9 mouse cellular contexts compared by ENCODE assay signal in genomic region chr15:80065414-80065813, GRCm38 (mm10). TPM values are rescaled to one million over a fixed set of nuclear protein-coding genes. Genes with fewer than 3 reads are reported as not detected.
DNase-seq lines count a peak whose midpoint lies in the region; ATAC-seq and TF ChIP-seq lines count a peak whose summit lies in the region.
"Had no signal": no experiment of that assay in that cellular context is flagged by ENCODE, and none has a peak within 500 bp of the region (broad histone marks: within the 10 kb centered on the region; RNA-seq: fewer than 3 reads in every experiment).

No protein-coding gene starts in this region.

- peak; percentile 4; the same call in 1 of the 2 replicates for TF ChIP-seq CTCF in spleen, adult 2 months (IDR thresholded peaks at IDR 0.05; ENCODE audit: extremely low read depth, insufficient read depth, insufficient read length, insufficient replicate concordance)

- 13% methylated on average over 13 of the region's 13 CpGs for WGBS in forebrain, embryonic 10.5 days
- 12% methylated on average over 13 of the region's 13 CpGs for WGBS in forebrain, embryonic 16.5 days
- 51% methylated on average over 13 of the region's 13 CpGs for WGBS in spleen, adult 2 months
- 17% methylated on average over 13 of the region's 13 CpGs for WGBS in limb, embryonic 10.5 days

- no peaks in the 10 kb centered on the region for H3K27me3 ChIP-seq in forebrain, embryonic 10.5 days (ENCODE audit: poor library complexity, severe bottlenecking)
- no peaks in the 10 kb centered on the region for H3K27me3 ChIP-seq in forebrain, embryonic 16.5 days (replicated peaks; ENCODE audit: control insufficient read depth, insufficient read depth, low read length)
- H3K27me3 ChIP-seq in spleen, adult 2 months (ENCODE audit: control insufficient read depth, insufficient read depth, low read length), result no peaks in the 10 kb centered on the region
- no peaks in the 10 kb centered on the region for H3K27me3 ChIP-seq in limb, embryonic 10.5 days (ENCODE audit: low read depth, poor library complexity, severe bottlenecking)

- DNase-seq in forebrain, embryonic 10.5 days (ENCODE audit: extremely low spot score, low spot score), result peak; percentile 46
- no peak for DNase-seq in spleen, adult 2 months (ENCODE audit: low read depth in 1 of 2, low spot score in 2 of 2)
- no peak for DNase-seq in spleen, adult 12 weeks (ENCODE audit: low spot score)
- DNase-seq in limb, embryonic 10.5 days (ENCODE audit: low spot score), result peak; percentile 58
- DNase-seq in testis, postnatal 14 days (ENCODE audit: low spot score), result peak; percentile 70
- DNase-seq in left cerebral cortex, adult 18-20 months (ENCODE audit: low spot score in 2 of 2), result no peak
- DNase-seq in gastrocnemius, postnatal 14 days, result no peak

- TF ChIP-seq POLR2A in spleen, adult 2 months (IDR thresholded peaks at IDR 0.05; ENCODE audit: low read depth, low read length), result no peak

- intact Hi-C loops in gastrocnemius, postnatal 14 days (cut with DNase I; ENCODE audit: low total_unique reads), result no loop called here

- no peaks in the 10 kb centered on the region for H3K9me3 ChIP-seq in forebrain, embryonic 10.5 days
- no peaks in the 10 kb centered on the region for H3K9me3 ChIP-seq in forebrain, embryonic 16.5 days (ENCODE audit: control insufficient read depth, low read length)
- no peaks in the 10 kb centered on the region for H3K9me3 ChIP-seq in limb, embryonic 10.5 days (replicated peaks)

- no peaks in the 10 kb centered on the region for H3K36me3 ChIP-seq in forebrain, embryonic 10.5 days (replicated peaks)
- H3K36me3 ChIP-seq in forebrain, embryonic 16.5 days (ENCODE audit: control insufficient read depth, insufficient read depth), result no peaks in the 10 kb centered on the region
- no peaks in the 10 kb centered on the region for H3K36me3 ChIP-seq in spleen, adult 2 months (ENCODE audit: control insufficient read depth, insufficient read depth, low read length)
- H3K36me3 ChIP-seq in limb, embryonic 10.5 days, result no peaks in the 10 kb centered on the region

- H3K4me3 ChIP-seq in forebrain, embryonic 10.5 days, result no peak overlapping the region
- no peak overlapping the region for H3K4me3 ChIP-seq in forebrain, embryonic 16.5 days (replicated peaks; ENCODE audit: low read length)
- H3K4me3 ChIP-seq in spleen, adult 2 months (ENCODE audit: extremely low read depth, insufficient read depth, insufficient read length), result no peak overlapping the region
- H3K4me3 ChIP-seq in limb, embryonic 10.5 days, result no peak overlapping the region

- peaks cover 35% of the 10 kb centered on the region for H3K4me1 ChIP-seq in forebrain, embryonic 10.5 days
- no peaks in the 10 kb centered on the region for H3K4me1 ChIP-seq in forebrain, embryonic 16.5 days (replicated peaks; ENCODE audit: control insufficient read depth, insufficient read depth, low read length)
- H3K4me1 ChIP-seq in spleen, adult 2 months (ENCODE audit: control insufficient read depth, insufficient read depth, insufficient read length), result no peaks in the 10 kb centered on the region
- peaks cover 22% of the 10 kb centered on the region for H3K4me1 ChIP-seq in limb, embryonic 10.5 days

- no peak overlapping the region for H3K4me2 ChIP-seq in forebrain, embryonic 16.5 days (ENCODE audit: low read length)

- ATAC-seq in forebrain, embryonic 16.5 days, result no peak

- H3K9ac ChIP-seq in forebrain, embryonic 16.5 days (replicated peaks; ENCODE audit: low read depth, low read length), result no peak overlapping the region

- H3K27ac ChIP-seq in forebrain, embryonic 10.5 days, result no peak overlapping the region
- H3K27ac ChIP-seq in forebrain, embryonic 16.5 days (ENCODE audit: low read length), result no peak overlapping the region
- H3K27ac ChIP-seq in spleen, adult 2 months (ENCODE audit: insufficient read depth, low read length), result no peak overlapping the region
- H3K27ac ChIP-seq in limb, embryonic 10.5 days, result no peak overlapping the region

RNA-seq across cellular contexts. Expression of gene Syngr1, which starts 25.7 kb away (rescaled TPM):
- polyA plus RNA-seq in forebrain, embryonic 10.5 days (2016; fragmentation: Nextera tagmentation; extraction: Ambion mirVana), result 10.5 and 11.2 TPM in 2 replicates
- 49.5 and 58.4 TPM in 2 replicates for polyA plus RNA-seq in forebrain, embryonic 16.5 days (2015; fragmentation: Nextera tagmentation; extraction: Ambion mirVana)
- polyA plus RNA-seq in spleen, adult 2 months (2012; rRNA removed), result 9.9 and 13.5 TPM in 2 replicates
- 1.4 and 3.2 TPM in 2 replicates for polyA plus RNA-seq in limb, embryonic 10.5 days (2016; fragmentation: Nextera tagmentation; extraction: Ambion mirVana)
- total RNA-seq in left cerebral cortex, adult 18-20 months (2021), result 100 to 1,000 TPM; 421 to 438 TPM
- 10 to 100 TPM; 16.6 to 20.1 TPM for total RNA-seq in gastrocnemius, postnatal 14 days (2021)
- total RNA-seq: neutrophil, adult 5-6 weeks had no signal

RNA-seq across cellular contexts. Expression of gene Rpl3, which starts 26.3 kb away (rescaled TPM):
- polyA plus RNA-seq in forebrain, embryonic 10.5 days (2016; fragmentation: Nextera tagmentation; extraction: Ambion mirVana), result 1,023 and 1,061 TPM in 2 replicates
- polyA plus RNA-seq in forebrain, embryonic 16.5 days (2015; fragmentation: Nextera tagmentation; extraction: Ambion mirVana), result 605 and 629 TPM in 2 replicates
- 550 and 833 TPM in 2 replicates for polyA plus RNA-seq in spleen, adult 2 months (2012; rRNA removed)
- 1,077 and 1,189 TPM in 2 replicates for polyA plus RNA-seq in limb, embryonic 10.5 days (2016; fragmentation: Nextera tagmentation; extraction: Ambion mirVana)
- 100 to 1,000 TPM; 526 to 554 TPM for total RNA-seq in left cerebral cortex, adult 18-20 months (2021)
- total RNA-seq in gastrocnemius, postnatal 14 days (2021), result 100 to 1,000 TPM; 129 to 167 TPM

RNA-seq across cellular contexts. Expression of gene Pdgfb, which starts 50.6 kb away (rescaled TPM):
- 1.8 TPM in 2 replicates for polyA plus RNA-seq in forebrain, embryonic 10.5 days (2016; fragmentation: Nextera tagmentation; extraction: Ambion mirVana)
- polyA plus RNA-seq in forebrain, embryonic 16.5 days (2015; fragmentation: Nextera tagmentation; extraction: Ambion mirVana), result 3.4 and 3.6 TPM in 2 replicates
- polyA plus RNA-seq in spleen, adult 2 months (2012; rRNA removed), result 14.5 and 17.5 TPM in 2 replicates
- polyA plus RNA-seq in limb, embryonic 10.5 days (2016; fragmentation: Nextera tagmentation; extraction: Ambion mirVana), result 1.5 and 2.0 TPM in 2 replicates
- 10 to 100 TPM; 28.5 to 37.6 TPM for total RNA-seq in left cerebral cortex, adult 18-20 months (2021)
- 10 to 100 TPM; 25.2 to 38.5 TPM for total RNA-seq in gastrocnemius, postnatal 14 days (2021)

Comparison
In these comparisons a context has a peak if more than half of its experiments do, and no peak if none do; other contexts are left out.
1. DNase-seq: peak in forebrain, embryonic 10.5 days (single experiment), limb, embryonic 10.5 days (single experiment) and testis, postnatal 14 days (single experiment); none in spleen, adult 2 months (0 of 2), spleen, adult 12 weeks (single experiment), left cerebral cortex, adult 18-20 months (0 of 2) and gastrocnemius, postnatal 14 days (single experiment).